Mouse (Mus musculus) liver, embryonic 16.5 days (tissue): ENCODE results near the gene Fam81b. TPM values are rescaled to one million over a fixed set of nuclear protein-coding genes. Genes with fewer than 3 reads are reported as not detected.

Experiments
- ATAC-seq: fragments of 200-750 bp; cut with Nextera tagmentation; 2 replicates; pipeline ENCODE4 v1.8.0; 2017; ENCODE audit warnings: low read depth, mild to moderate bottlenecking, moderate number of reproducible peaks, moderate library complexity
- H3K27ac ChIP-seq: fragments of 300-500 bp; sonication (generic); 2 replicates; pipeline ENCODE4 v1.5.1; 2014; ENCODE audit warnings: mild to moderate bottlenecking, low read length
- H3K27me3 ChIP-seq: fragments of 300-500 bp; sonication (generic); 2 replicates; pipeline ENCODE4 v1.6.1; 2014; ENCODE audit warnings: low read depth, low read length, mixed read lengths; ENCODE audit not compliant: control insufficient read depth, insufficient read depth
- H3K36me3 ChIP-seq: fragments of 300-500 bp; sonication (generic); 2 replicates; pipeline ENCODE4 v1.6.1; 2014; ENCODE audit warnings: mild to moderate bottlenecking; ENCODE audit not compliant: control insufficient read depth, insufficient read depth
- H3K4me1 ChIP-seq: fragments of 300-500 bp; sonication (generic); 2 replicates; pipeline ENCODE4 v1.6.1; 2014; ENCODE audit warnings: low read depth, low read length, mixed read lengths; ENCODE audit not compliant: control insufficient read depth
- H3K4me2 ChIP-seq: fragments of 300-500 bp; sonication (generic); 2 replicates; pipeline ENCODE4 v1.6.1; 2014; ENCODE audit warnings: low read depth, low read length, mixed read lengths
- H3K4me3 ChIP-seq: fragments of 300-500 bp; sonication (generic); 2 replicates; pipeline ENCODE4 v1.5.1; 2014; ENCODE audit warnings: low read depth, mild to moderate bottlenecking, low read length
- H3K9ac ChIP-seq: fragments of 300-500 bp; sonication (generic); 2 replicates; pipeline ENCODE4 v1.6.1; 2014; ENCODE audit warnings: low read depth, low read length
- H3K9me3 ChIP-seq: fragments of 300-500 bp; sonication (generic); replicated peaks from 2 replicates; pipeline ENCODE4 v1.6.1; 2016; ENCODE audit warnings: low read length; ENCODE audit not compliant: control insufficient read depth
- WGBS: fragments of 180-500 bp; shearing (Covaris S2); extraction: QIAGEN DNeasy Blood & Tissue Kit; methylation state at CpG from one replicate; pipeline ENCODE4 v1.1.7; 2014; ENCODE audit not compliant: insufficient replicate concordance; 5-methylcytosine and 5-hydroxymethylcytosine counted together
- polyA plus RNA-seq: library from polyadenylated mRNA; unstranded; fragments of >200 nt; fragmentation: Nextera tagmentation; extraction: Ambion mirVana; gene quantifications from 2 replicates; pipeline ENCODE4 v1.2.1, GENCODE M21; 2015

The Fam81b gene
- polyA plus RNA-seq, 1 experiment from 2014 or later, result not detected

GRCm38 (mm10) chr13:76214928-76215327, 89.9 kb downstream of the Fam81b start:
- Histone ChIP-seq H3K27me3 (no peaks in the 10 kb centered on the region), H3K4me1 (no peaks in the 10 kb centered on the region), H3K9me3 (no peaks in the 10 kb centered on the region), H3K4me3 (no peak overlapping the region), H3K27ac (no peak overlapping the region), H3K9ac (no peak overlapping the region), H3K4me2 (no peak overlapping the region), H3K36me3 (no peaks in the 10 kb centered on the region)
- WGBS, result 46% methylated on average over 2 of the region's 2 CpGs
- no peak for ATAC-seq

GRCm38 (mm10) chr13:76199943-76200342, 104.9 kb downstream of the Fam81b start:
- H3K4me2 ChIP-seq, result no peak overlapping the region
- no peaks in the 10 kb centered on the region for H3K36me3 ChIP-seq
- H3K27me3 ChIP-seq, result no peaks in the 10 kb centered on the region
- no peak overlapping the region for H3K9ac ChIP-seq
- no peak for ATAC-seq
- H3K4me3 ChIP-seq, result no peak overlapping the region
- no peak overlapping the region for H3K27ac ChIP-seq
- no peaks in the 10 kb centered on the region; the same call in 1 of the 2 replicates for H3K4me1 ChIP-seq
- H3K9me3 ChIP-seq, result no peaks in the 10 kb centered on the region
- WGBS, result 65% methylated on average over 4 of the region's 4 CpGs

- Histone ChIP-seq H3K4me2 (no peak overlapping the region), H3K4me3 (no peak overlapping the region), H3K27me3 (no peaks in the 10 kb centered on the region), H3K9me3 (no peaks in the 10 kb centered on the region), H3K9ac (no peak overlapping the region), H3K27ac (no peak overlapping the region), H3K4me1 (no peaks in the 10 kb centered on the region; the same call in 1 of the 2 replicates), H3K36me3 (no peaks in the 10 kb centered on the region)
- ATAC-seq, result no peak
- 51% methylated on average over 3 of the region's 3 CpGs for WGBS
Observed at GRCm38 (mm10) chr13:76197297-76197848, 107.5 kb downstream of the Fam81b start.

GRCm38 (mm10) chr13:76195431-76196138, 109.3 kb downstream of the Fam81b start:
- Histone ChIP-seq H3K4me3 (no peak overlapping the region), H3K36me3 (no peaks in the 10 kb centered on the region), H3K9ac (no peak overlapping the region), H3K27ac (no peak overlapping the region), H3K4me2 (no peak overlapping the region), H3K4me1 (no peaks in the 10 kb centered on the region; the same call in 1 of the 2 replicates), H3K27me3 (no peaks in the 10 kb centered on the region), H3K9me3 (no peaks in the 10 kb centered on the region)
- 75% methylated on average over 8 of the region's 8 CpGs for WGBS
- ATAC-seq, result no peak

- Histone ChIP-seq H3K4me2 (no peak overlapping the region), H3K27ac (no peak overlapping the region), H3K27me3 (no peaks in the 10 kb centered on the region), H3K36me3 (no peaks in the 10 kb centered on the region), H3K9ac (no peak overlapping the region), H3K4me1 (no peaks in the 10 kb centered on the region; the same call in 1 of the 2 replicates), H3K9me3 (no peaks in the 10 kb centered on the region), H3K4me3 (no peak overlapping the region)
- no peak for ATAC-seq
Observed at GRCm38 (mm10) chr13:76194937-76195336, 109.9 kb downstream of the Fam81b start.

- Histone ChIP-seq H3K9me3 (no peaks in the 10 kb centered on the region), H3K4me1 (no peaks in the 10 kb centered on the region), H3K9ac (no peak overlapping the region), H3K4me3 (no peak overlapping the region), H3K27me3 (no peaks in the 10 kb centered on the region), H3K27ac (no peak overlapping the region), H3K36me3 (no peaks in the 10 kb centered on the region), H3K4me2 (no peak overlapping the region)
- 73% methylated on average over 3 of the region's 3 CpGs for WGBS
- ATAC-seq, result no peak
Observed at GRCm38 (mm10) chr13:76190273-76190672, 114.6 kb downstream of the Fam81b start.

- no peak overlapping the region for H3K4me3 ChIP-seq
- H3K36me3 ChIP-seq, result no peaks in the 10 kb centered on the region
- no peak overlapping the region for H3K27ac ChIP-seq
- no peak overlapping the region for H3K9ac ChIP-seq
- WGBS, result 68% methylated on average over 3 of the region's 3 CpGs
- H3K4me2 ChIP-seq, result no peak overlapping the region
- no peaks in the 10 kb centered on the region for H3K4me1 ChIP-seq
- H3K9me3 ChIP-seq, result no peaks in the 10 kb centered on the region
- no peak for ATAC-seq
- no peaks in the 10 kb centered on the region for H3K27me3 ChIP-seq
Observed at GRCm38 (mm10) chr13:76189190-76189589, 115.7 kb downstream of the Fam81b start.

GRCm38 (mm10) chr13:76187651-76188050, 117.2 kb downstream of the Fam81b start:
- Histone ChIP-seq H3K4me3 (no peak overlapping the region), H3K27me3 (no peaks in the 10 kb centered on the region), H3K27ac (no peak overlapping the region), H3K9ac (no peak overlapping the region), H3K4me1 (no peaks in the 10 kb centered on the region), H3K9me3 (no peaks in the 10 kb centered on the region), H3K36me3 (no peaks in the 10 kb centered on the region), H3K4me2 (no peak overlapping the region)
- ATAC-seq, result no peak
- WGBS, result 80% methylated on average over 5 of the region's 5 CpGs

- Histone ChIP-seq H3K4me3 (no peak overlapping the region), H3K4me2 (no peak overlapping the region), H3K4me1 (no peaks in the 10 kb centered on the region), H3K36me3 (peaks cover 18% of the 10 kb centered on the region; the same call in 1 of the 2 replicates), H3K9ac (no peak overlapping the region), H3K9me3 (no peaks in the 10 kb centered on the region), H3K27me3 (no peaks in the 10 kb centered on the region), H3K27ac (no peak overlapping the region)
- WGBS, result 75% methylated on average over 5 of the region's 5 CpGs
- ATAC-seq, result no peak
Observed at GRCm38 (mm10) chr13:76178700-76179099, 126.2 kb downstream of the Fam81b start.
